Mouse (Mus musculus) heart, postnatal 36 days (tissue): ENCODE results near the gene Hoxd9. TPM values are rescaled to one million over a fixed set of nuclear protein-coding genes. Genes with fewer than 3 reads are reported as not detected.

ENCODE experiments used
- DNase-seq, 2 experiments: peaks; one replicate each; pipeline ENCODE4 v3.0.0; 2021 to 2022
- intact Hi-C: fragments of 180-260 bp; cut with DNase I; formaldehyde crosslinking; loops from one replicate; pipeline ENCODE4 v1.15.1; 2025
- microRNA-seq, 2 experiments: library from miRNA; unstranded; fragments of <30 nt; microRNA quantifications; one replicate each; pipeline ENCODE4 v1.2.0; 2021; ENCODE audit warnings: borderline number of aligned reads in 2 of 2
- total RNA-seq, 2 experiments: library from RNA; stranded (reverse); gene quantifications; 2 replicates each; pipeline ENCODE4 v1.2.3; 2021

Gene Hoxd9
- total RNA-seq, 2 experiments from 2014 or later, result 0.36 to 0.41 TPM

DNA sequence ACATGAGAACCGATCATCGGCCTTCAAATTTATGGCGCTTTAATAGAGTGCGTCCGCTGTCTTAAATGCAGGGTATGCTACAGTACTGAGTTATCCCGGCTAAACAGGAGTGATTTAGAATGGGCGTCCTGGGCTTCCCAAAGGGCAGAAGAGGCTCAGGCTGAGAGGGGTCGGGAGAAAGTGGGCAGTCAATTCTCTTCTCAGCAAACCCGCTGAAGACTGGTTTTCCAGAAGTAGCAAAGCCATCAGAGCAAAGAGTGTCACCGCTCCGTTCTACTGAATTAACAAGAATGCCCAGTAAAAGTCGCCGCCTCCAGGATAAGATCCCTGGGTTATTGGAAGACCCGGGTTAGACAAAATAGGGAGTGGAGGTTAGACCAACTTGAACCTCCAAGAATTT lies 42.3 kb downstream of the Hoxd9 start:
- no peak for DNase-seq
- intact Hi-C loops, result loop anchor here (5.0 kb wide), 1 partner anchor 88 kb away; no protein-coding TSS in a partner anchor

DNA sequence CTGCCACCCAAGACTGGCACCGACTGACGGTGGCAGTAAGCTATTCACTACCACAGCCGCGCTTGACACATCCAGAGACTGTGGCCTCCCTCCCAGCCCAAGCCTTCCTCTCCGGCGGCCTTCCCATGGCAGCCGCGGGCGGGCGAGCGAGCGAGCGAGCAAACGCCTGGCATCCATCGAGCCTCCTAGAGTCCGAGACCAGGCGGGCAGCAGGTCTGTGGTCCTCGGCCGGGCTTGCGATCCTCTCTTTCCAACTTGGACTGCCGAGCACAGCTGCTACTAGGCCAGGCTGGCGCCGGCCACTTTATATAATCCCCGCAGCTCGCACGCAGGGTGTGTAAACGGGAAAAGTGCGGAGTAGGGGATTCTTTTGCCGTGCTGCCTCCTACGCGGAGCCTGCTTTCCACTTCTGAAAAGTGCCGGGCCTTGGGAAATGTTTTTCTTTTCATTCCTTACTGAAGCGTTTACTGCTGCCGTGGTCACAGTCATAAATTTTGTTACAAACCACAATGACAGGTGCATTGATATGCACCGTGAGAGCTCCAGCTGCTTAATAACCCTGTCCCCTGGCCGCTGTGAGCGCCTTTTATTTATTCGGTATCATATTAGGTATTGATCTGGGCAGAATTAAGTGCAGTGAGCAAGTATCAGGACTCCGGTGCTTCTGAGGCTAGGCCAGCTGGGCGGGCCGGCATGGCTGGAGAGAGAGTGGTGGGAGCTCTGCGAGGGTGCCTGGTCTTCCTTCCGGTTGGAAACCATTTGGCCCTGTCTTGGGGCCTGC lies 43.0 kb downstream of the Hoxd9 start:
- no peak for DNase-seq
- intact Hi-C loops, result no loop called here

DNA sequence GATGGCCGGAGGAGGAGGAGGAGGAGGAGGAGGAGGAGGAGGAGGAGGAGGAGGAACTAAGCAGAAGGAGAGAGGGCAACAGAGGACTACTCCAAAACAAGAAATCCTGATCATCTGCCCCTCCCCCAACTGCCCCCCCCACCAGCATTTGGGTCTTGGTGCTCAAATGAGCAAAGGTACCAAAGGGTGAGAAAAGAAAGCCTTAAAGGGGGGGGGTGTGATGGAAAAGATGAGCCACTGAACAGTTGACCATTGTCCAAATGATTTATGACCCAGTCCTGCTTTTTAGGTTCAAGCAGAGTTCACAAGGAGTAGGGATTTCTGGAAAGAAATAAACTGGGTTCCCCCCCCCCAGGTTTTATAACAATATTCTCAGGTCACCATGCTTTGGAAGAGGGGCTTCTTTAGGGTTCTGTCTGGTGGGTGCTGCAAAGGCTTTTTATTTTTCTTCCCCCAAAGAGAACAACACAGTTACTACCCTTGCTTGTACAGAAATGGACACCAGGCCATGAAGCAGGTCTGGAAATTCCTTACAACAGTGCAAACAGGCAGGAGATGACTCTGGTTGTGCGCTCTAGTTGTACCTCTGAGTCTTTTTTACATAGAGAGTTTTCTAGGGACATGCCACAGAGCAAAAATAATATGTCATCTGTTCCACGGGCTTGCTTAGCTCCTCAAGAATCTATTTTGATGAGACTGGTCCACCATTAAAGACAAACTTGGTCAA lies 43.9 kb downstream of the Hoxd9 start:
- intact Hi-C loops, result no loop called here

DNA sequence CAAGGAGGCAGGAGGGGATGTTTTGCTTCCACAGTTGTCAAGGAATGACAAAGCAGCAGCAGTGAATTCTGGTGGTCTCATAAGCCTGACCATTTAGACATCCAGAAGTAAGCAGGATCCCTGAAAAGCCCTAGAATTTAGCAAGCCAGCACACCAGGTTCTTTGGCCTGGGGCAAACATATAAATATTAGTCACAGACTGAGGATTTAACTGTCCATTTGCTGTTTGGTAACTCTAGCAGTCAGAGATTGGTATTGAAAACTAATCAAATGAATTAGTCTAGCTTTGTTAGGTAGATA lies 44.4 kb downstream of the Hoxd9 start:
- no peak for DNase-seq
- intact Hi-C loops, result no loop called here

More for the DNA sequence above, 43.9 kb downstream of the Hoxd9 start:
- no peak for DNase-seq

DNA sequence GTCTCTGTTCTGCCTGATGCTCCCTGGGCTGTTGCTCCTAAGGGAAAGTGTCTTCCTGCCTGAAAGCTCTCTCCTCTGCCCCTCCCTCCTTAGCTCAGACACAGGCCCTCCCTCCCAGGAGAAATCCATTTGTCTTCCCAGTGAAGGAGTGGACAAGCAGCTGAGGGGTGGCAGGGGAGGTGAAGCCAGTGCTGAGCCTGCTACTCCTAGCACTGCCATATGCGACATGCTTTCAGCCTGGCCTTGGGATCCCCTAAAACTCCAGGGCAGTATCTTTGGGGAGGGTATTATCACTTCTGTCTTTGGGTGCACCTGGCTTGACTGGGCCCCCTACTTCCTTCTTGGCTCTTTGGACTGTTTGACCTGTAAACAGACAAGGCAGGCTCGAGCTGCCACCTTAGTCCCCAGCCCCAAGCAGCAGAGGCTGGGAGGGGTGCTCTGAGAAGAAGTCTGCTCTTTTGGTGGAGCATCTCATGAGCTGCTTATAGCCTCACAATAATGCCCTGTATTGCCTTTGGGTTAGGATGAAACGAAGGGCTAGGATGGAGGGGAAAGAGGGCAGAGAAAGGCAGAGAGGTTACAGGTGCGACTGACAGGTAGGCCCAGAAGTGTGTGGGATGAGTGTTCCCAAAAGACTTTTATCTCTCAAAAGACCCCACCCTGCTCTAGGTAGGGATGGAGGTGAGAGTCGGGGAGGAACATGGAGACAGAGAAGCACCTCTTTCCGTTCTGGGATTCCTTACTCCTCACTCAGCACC lies 48.2 kb downstream of the Hoxd9 start:
- DNase-seq, result no peak
- intact Hi-C loops, result no loop called here

DNA sequence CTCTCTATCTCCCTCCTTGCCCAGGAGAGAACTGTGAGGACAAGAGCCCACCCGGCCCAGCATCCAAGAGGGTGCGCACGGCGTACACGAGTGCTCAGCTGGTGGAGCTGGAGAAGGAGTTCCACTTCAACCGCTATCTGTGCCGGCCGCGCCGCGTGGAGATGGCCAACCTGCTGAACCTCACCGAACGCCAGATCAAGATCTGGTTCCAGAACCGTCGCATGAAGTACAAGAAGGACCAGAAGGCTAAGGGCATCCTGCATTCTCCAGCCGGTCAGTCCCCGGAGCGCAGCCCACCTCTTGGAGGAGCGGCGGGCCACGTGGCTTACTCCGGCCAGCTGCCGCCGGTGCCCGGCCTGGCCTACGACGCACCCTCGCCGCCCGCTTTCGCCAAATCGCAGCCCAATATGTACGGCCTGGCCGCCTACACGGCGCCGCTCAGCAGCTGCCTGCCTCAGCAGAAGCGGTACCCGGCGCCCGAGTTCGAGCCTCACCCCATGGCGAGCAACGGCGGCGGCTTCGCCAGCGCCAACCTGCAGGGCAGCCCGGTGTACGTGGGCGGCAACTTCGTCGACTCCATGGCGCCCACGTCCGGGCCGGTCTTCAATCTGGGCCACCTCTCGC lies 48.9 kb downstream of the Hoxd9 start:
- intact Hi-C loops, result no loop called here
- no peak for DNase-seq

DNA sequence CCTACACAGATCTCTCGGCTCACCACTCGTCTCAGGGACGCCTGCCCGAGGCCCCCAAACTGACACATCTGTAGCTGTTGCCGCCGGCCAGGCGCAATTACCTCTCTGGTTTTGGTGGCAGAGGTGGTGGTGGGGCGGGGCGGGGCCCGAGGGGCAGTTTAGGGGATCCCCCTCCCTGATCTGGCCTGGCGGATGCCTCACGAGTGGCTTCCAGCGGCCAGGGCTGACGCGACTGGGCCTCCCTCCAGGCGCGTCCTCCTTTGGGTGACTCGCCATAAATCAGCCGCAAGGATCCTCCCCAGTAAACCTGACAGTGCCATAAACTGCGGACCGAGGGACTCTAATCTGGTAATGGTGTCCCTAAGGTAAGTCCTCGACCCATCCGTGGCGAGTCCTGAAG lies 49.5 kb downstream of the Hoxd9 start:
- intact Hi-C loops, result no loop called here
- no peak for DNase-seq

DNA sequence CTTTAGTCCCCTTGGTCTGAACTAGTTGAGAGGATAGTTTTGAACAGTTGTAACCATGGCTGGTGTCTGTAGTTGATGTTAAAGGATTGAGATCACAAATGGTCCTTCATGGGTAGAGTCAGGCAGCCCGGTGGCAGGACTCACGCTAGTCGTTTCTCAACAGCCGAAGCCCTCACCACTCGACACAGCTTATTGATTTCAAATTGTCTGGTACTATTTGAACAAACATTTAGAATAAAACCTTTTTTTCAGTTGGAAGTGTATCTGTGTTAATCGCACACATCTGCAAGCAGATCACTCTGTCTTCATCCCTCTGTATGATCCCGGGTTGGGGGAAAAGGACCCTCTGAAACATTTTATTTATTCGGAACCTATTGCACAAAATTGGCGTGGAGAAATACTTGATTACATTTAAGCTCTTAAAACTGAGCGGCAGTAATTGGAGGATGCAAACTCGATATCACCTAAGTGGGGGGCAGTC lies 50.2 kb downstream of the Hoxd9 start:
- intact Hi-C loops, result no loop called here
- no peak for DNase-seq

DNA sequence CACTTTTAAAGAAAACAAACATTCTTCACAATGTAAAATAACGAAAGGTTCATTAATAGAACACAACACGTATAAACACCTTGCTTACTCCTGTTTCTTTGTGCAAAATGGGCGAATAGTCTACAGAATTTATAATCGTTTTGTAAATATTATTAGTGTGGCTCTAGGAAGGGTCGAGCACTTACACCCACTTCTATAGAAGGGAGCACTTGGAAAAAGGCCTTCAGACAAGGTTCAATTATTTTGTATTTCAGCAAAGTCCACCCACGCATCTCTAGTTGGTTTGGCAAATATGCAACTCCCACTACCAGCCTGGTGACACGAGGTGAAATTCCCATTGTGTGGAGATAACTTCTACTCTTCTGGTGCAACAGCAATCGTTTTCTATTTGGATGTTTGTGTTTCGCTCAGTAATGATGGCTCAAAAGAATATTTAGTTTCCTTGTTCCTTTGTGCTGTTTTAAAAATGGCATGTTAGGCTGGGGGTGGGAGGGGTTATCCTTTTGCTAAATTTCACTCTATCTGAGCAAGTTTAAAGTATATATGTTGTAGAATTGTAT lies 51.0 kb downstream of the Hoxd9 start:
- intact Hi-C loops, result no loop called here
- DNase-seq, result no peak

DNA sequence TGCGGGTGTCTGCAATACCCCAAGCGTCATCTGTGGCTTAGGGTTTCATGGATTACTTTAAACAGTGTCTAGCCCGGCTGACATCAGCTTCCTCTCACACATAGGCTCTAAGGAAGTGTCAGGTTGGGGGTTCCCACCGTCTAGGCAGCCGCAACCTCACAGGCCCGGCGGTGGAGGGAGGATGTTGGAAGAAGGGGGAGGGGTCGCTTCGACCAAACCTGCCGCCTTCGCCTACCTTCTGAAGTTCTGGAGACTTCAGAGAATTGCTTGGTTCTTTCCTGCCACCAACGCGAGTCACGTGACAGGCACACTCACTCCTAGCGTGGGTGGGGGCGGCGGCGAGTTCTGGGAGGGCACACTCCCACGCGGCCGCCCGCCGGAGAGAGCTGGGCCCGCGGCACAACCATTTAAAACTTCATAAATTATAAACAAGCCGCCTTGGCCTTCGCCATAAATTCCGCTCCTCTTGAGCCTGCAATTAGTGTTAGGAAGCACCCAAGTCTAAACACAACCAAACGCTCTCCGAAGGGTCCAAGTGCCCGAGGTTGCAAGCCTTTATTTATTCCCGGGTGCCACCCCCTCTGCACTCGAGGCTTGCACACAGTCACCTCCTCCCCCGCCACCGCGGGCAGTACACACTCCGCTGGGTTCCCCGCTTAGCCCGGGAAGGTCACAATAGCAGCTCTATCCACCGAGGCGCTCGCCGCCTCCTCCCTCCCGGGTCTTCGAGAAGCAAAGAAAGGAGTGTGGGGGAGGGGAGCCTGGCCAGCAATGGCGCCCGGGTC lies 52.0 kb downstream of the Hoxd9 start:
- intact Hi-C loops, result no loop called here
- no peak for DNase-seq

Small RNA genes within 50 kb of the gene (microRNA-seq; reads per million reads assigned to microRNA genes)
- 0 reads per million in 2 experiments for gene Gm44463
- gene Mir10b, result 937 to 1,555 reads per million in 2 experiments

Other genes starting within 250 kb of the Hoxd9 start
- gene Lnpk, start 118.3 kb upstream of the Hoxd9 start, total RNA-seq, result 10 to 100 TPM; 19.4 to 19.9 TPM
- gene Evx2, start 38.2 kb upstream of the Hoxd9 start, total RNA-seq, result not detected
- gene Hoxd13, start 29.4 kb upstream of the Hoxd9 start, total RNA-seq, result not detected
- not detected for gene Hoxd12, start 22.7 kb upstream of the Hoxd9 start, total RNA-seq
- not detected for gene Hoxd11, start 18.2 kb upstream of the Hoxd9 start, total RNA-seq
- gene Hoxd10, start 5.8 kb upstream of the Hoxd9 start, total RNA-seq, result under 1 TPM in 1 of 2 experiments, not detected in 1; 0.22 TPM
- gene Hoxd8, start 6.9 kb downstream of the Hoxd9 start, total RNA-seq, result 1 to 10 TPM; 1.1 to 1.3 TPM
- not detected for gene Hoxd3, start 14.2 kb downstream of the Hoxd9 start, total RNA-seq
- under 1 TPM; 0.19 to 0.28 TPM for gene Hoxd4, start 14.2 kb downstream of the Hoxd9 start, total RNA-seq
- not detected for gene Gm28230, start 29.0 kb downstream of the Hoxd9 start, total RNA-seq
- gene Hoxd1, start 65.3 kb downstream of the Hoxd9 start, total RNA-seq, result not detected
- 100 to 1,000 TPM; 115 to 121 TPM for gene Mtx2, start 128.1 kb downstream of the Hoxd9 start, total RNA-seq